Mouse (Mus musculus): Measurements from ENCODE around the gene Med16.
A peak's percentile ranks its signal among the peaks of the same experiment; 100 is the strongest.

Med16 gene

GRCm38 (mm10) chr10:79858416-79859074 lies 50.2 kb downstream of the Med16 start:
- DNase-seq = peak; percentile 60

- DNase-seq = no peak
These were observed 50.8 kb downstream of the Med16 start for GRCm38 (mm10) chr10:79857894-79858293.

- DNase-seq = peak; percentile 74
These were observed 51.3 kb downstream of the Med16 start for GRCm38 (mm10) chr10:79857452-79857811.

GRCm38 (mm10) chr10:79856704-79857451 lies 51.8 kb downstream of the Med16 start:
- DNase-seq = no peak

GRCm38 (mm10) chr10:79856280-79856679 lies 52.4 kb downstream of the Med16 start:
- DNase-seq = no peak

- no peak for DNase-seq
These were observed 53.1 kb downstream of the Med16 start for GRCm38 (mm10) chr10:79855558-79856184.

- DNase-seq = peak; percentile 88
These were observed 53.8 kb downstream of the Med16 start for GRCm38 (mm10) chr10:79854801-79855541.

- DNase-seq = peak; percentile 100
These were observed 54.6 kb downstream of the Med16 start, which contains the start of gene Ptbp1 for GRCm38 (mm10) chr10:79853860-79854795. Gene Ptbp1, plus strand, starts transcription at chr10:79854427.

GRCm38 (mm10) chr10:79853392-79853791 lies 55.3 kb downstream of the Med16 start:
- DNase-seq = peak; percentile 96

- DNase-seq = no peak
These were observed 55.9 kb downstream of the Med16 start for GRCm38 (mm10) chr10:79852827-79853226.

- no peak for DNase-seq
These were observed 56.5 kb downstream of the Med16 start for GRCm38 (mm10) chr10:79852107-79852789.

- no peak for DNase-seq
These were observed 57.1 kb downstream of the Med16 start for GRCm38 (mm10) chr10:79851653-79852052.

GRCm38 (mm10) chr10:79849941-79850628 lies 58.6 kb downstream of the Med16 start:
- DNase-seq = no peak

- DNase-seq = no peak
These were observed 62.2 kb downstream of the Med16 start for GRCm38 (mm10) chr10:79846553-79846952.

All from retina, postnatal 1 day (tissue).